Mouse (Mus musculus): ENCODE data around the gene S1pr4.

Gene S1pr4

DNA sequence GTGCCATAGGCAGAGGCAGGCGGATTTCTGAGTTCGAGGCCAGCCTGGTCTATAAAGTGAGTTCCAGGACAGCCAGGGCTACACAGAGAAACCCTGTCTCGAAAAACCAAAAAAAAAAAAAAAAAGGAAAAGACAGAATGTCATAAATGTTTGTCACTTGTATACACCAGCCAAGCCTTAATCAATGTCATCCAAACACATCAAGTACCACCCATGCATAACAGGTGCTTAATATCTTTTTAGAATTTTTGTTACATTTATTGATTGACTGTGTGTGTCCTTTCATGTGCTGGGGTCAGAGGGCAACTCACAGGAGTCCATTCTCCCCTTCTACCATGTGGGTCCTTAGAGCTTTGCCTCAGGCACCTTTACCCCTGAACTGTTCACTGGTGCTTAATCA lies at the start of gene S1pr4:
TSS of gene S1pr4 (minus strand) at position 101 of the 400 bp plus-strand sequence.
- no peak for DNase-seq (ENCODE audit: low spot score)

DNA sequence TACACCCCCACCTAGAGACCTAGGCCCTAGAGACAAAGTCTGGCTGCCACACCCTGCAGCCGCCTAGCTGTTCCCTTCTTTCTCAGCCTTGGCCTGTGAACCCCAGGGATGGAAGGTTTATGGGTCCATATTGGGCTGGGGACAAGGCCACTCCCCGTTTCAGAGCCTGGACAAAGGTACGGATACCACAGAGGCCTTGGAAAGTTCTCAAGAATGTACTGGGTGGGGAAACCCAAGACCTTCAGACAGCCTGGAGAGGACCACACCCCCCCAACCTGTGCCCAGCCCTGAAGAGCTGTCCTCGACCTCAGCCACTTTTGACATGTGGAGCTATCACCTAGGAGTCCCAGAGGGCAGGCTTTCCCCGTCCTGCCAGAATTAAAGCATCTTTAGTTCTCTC lies 49.0 kb upstream of the S1pr4 start:
- DNase-seq (ENCODE audit: low spot score): no peak

DNA sequence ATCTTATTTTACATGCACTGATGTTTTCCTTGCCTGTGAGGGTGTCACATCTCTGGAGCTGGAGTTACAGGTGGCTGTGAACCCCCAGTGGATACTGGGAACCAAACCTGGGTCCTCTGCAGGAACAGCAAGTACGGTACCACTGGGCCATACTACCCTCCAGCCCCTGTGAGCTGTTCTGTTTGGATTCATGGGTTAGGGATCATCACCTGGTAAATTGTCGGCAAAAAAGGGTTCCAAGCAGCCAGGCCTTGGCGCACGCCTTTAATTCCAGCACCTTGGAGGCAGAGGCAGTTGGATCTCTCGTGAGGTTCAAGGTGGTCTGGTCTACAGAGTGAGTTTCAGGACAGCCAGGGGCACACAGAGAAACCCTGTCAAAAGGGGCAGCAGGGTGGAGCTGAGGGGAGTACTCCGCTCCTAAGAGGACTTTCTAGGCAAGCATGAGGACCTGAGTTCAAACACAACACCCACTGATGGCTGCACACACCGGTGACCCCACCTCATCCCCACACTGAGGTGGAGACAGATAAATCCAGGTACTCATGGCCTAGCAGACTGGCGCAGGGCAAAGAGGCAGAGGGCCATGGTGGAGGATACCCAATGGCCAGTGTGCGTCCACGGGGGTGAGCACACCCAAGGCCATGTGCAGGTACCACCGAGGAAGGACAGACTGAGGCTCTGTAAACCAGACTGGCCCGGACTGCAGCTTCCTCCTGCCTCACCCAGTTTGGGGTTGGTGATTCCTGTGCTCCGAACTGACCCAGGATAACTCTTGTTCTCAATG lies 47.0 kb upstream of the S1pr4 start:
- no peak for DNase-seq (ENCODE audit: low spot score)

DNA sequence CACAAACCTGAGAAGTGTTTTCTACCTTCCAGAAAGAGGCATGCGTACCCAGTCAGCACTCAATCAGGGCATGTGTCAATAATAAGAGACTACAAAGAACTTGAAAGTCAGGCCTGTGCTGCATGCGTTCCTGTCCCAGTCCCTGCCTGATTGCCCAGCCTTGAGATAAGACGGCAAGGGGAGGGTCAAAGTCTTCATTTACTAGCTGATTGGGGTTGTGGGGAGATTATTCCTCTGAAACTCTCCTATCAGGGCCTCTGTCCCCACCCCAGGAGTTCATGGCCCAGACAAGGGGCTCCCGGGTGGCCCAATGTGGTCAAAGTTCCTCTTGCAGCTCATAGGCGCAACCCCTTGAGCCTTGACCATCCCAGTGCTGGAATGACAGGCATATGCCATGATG lies 46.4 kb upstream of the S1pr4 start:
- no peak for DNase-seq (ENCODE audit: low spot score)

DNA sequence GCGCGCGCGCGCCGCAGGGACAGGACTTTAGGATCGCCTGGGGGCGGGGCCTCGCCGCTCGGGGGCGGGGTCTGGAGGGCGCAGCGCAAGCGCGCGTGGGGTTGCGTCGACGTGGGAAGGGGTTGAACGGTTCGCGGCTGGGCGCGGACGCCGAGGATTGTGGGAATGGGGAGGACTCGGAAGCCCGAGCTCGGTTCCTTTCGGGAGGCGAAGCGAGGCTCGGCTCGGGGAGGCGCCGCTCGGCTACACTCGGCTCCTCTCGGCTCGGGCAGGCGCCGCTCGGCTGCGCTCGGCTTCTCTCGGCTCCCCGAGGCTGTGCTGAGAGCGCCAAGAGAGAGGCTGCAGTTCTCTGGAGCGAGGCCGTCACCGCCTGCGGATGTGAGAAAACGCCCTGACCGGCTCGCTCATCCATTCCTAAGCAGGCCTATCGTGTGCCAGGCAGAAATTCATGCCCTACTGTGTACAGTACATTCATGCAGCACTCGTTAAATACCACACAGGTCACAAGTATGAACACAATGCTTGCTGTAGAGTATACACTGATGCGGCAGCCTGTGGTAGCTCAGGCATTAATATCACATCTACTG lies 45.3 kb upstream of the S1pr4 start, which contains the start of gene Gna11:
TSS of gene Gna11 (minus strand) at position 30 of the 587 bp plus-strand sequence.
- DNase-seq (ENCODE audit: low spot score): peak; percentile 99

DNA sequence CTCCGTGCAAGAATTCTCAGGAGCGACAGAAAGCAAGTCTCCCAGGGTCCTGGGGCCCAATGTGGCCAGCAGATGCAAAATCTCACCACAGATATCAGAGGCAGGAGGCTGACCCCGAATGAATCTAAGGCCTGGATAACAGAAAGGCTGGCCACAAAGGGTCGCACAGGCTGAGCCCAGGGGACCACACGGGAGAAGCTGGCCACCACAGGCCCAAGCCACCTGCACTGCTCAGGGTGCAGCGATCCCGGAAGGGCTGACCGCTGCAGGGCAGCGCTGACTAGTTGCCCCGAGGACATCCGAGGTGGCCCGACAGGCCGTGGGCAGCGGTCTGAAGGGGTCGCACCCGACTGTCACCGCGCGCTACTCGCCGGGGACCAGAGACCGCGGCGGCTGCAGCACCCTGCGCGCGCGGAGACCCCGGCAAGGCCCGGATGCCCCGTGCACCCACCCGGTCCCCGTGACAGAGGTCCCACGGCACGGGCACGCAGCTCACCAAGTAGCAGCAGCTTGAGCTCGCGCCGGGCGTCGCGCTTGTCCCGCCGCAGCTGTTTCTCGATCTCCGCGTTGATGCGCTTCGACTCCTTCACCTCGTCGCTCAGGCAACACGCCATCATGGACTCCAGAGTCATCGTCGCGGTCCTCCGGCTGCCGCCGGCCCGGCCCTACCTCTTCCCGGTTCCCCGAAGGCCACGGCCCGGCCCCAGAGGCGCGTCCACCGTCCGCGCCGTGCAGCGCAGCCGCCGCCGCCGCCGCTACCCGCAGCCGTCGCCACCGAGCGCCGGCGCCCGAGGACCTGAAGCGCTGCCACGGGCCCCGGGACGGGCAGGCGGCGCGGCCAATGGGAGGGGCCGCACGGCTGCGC lies 44.6 kb upstream of the S1pr4 start:
- DNase-seq (ENCODE audit: low spot score): no peak

DNA sequence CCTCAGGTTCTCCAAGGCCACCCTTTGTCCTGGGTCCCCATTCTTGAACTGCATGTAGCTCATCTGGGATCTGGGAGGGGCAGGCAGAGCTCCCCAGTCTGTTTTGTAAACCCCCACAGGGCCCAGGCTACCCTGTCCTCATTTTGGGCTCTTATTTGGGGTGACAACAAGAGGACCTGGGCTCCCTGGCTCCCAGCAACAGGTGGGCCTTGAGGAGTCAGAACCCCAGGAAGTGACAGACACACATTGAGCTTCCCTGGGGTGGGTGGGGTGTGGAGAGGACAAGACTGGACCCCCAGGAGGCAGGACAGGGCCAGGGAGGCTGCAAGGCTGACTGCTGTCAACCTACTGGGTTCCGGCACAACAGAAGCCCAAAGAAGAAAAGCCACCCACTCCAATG lies 43.7 kb upstream of the S1pr4 start:
- no peak for DNase-seq (ENCODE audit: low spot score)

DNA sequence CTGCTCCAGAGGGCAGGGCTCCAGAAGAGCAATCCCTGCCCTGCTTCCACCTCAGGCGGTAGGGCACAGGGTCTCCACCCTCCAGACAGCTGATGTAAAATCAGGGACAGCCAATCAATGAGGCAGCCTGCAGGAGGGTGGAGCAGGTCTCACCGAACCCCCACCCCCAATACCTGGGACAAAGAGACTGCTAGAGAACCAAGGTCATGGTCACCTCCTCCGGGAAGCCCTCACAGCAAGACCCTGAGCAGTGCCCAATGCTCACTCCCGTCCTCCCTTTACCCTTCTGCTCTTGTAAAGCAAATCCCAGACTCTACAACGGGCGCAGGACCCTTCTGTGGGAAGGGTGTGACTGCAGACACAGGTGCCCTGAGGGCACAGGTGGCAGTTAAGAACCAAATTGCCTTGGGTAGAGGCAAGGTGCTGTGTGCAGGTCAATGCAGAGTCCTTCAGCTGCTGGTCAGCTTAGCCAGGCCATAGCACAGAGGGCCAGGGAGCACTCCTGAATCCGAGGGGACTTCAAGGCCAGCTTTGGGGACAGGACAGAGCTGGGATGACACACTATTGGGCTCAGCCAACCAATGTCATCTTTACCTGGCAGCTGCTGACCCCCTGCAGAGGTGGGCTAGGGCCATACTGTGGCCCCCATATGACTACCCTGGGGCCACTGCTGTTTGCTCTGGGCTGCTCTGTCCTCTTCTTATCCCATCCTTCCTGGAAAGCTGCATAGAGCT lies 43.0 kb upstream of the S1pr4 start:
- no peak for DNase-seq (ENCODE audit: low spot score)

DNA sequence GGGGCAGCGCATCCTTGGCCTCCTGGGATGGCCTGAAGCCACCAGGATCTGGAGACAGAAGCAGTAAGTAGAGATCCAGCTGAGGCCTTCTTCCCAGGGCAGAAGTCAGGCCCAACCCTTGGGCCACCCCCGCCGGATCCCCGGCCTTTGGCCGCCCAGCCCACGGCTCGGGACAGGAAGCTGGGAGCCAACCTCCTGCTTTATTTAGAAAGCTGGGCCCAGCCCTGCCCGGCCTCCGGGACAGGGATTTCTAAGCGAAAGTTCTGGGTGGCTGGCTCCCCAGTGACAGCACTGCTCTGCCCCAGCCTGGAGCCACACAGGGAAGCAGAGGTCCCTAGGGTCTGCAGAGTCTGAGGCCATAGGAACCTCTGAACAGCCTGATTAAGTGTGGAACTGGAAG lies 41.9 kb upstream of the S1pr4 start:
- DNase-seq (ENCODE audit: low spot score): peak; percentile 71

DNA sequence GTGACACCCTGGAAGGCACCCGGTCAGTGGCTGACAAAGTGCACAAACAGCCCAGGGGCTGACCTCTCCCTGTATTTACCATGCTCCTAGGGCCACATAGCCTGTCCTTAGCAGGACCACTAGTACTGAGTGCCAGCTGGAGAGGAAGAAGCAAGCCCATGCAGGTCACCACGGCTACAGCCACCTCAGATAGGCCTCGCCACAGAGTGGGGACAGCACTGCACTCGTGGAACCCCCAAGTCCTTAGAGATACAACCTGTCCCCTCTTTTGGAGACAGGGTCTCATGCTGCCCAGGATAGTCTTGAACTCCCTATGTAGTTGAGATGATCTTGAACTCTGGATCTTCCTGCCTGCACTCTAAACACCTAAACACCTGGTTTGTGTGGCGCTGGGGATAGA lies 41.4 kb upstream of the S1pr4 start:
- DNase-seq (ENCODE audit: low spot score): no peak

DNA sequence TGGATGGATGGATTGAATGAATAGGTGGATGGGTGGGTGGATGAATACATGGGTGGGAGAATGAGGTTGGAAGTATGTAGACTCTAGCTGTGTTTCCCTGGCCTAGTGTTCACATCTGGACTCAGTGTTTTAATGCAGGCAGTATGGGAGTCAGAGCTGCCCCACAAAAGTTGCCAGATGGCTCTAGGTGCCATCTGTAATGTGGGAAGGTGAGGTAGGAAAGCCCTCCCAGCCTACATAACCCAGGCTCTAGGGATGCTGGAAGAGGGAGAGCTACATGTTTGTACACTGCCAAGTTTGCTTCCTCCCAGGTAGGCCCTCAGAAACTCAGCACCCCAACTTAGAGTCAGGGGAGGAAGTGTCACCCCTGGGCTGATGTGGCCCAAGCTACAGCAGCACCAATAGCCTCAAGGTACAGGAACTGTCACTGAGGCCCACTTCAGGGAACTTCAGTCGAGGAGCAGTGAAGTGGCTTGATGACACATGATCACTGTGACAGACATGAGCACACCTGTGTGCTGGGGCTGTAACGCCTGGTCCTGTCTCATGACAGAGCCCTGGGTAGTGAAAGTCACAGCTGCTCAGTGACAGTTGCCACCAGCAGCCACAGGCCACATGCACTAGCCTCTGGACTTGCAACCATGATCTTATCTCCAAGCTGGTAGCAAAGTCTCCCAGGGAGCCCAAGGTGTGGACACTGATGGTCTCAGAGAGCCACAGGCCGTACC lies 38.6 kb upstream of the S1pr4 start:
- no peak for DNase-seq (ENCODE audit: low spot score)

DNA sequence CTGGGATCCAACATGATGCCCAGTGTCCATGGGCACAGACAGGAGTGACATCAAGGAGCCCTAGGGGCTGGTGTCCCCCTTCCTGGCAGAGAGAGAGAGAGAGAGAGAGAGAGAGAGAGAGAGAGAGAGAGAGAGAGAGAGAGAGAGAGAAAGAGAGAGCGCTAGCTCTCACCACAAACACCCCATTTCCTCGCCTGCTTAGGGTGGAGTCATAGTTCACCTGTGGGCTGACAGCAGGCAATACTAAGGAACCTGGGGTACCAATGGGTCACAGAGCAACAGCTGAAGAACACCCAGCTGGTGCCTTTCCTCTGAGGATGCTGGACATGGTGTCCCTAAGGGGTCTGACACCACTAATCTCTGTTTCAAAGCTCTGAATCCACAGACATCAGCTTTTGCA lies 37.5 kb upstream of the S1pr4 start:
- DNase-seq (ENCODE audit: low spot score): no peak

DNA sequence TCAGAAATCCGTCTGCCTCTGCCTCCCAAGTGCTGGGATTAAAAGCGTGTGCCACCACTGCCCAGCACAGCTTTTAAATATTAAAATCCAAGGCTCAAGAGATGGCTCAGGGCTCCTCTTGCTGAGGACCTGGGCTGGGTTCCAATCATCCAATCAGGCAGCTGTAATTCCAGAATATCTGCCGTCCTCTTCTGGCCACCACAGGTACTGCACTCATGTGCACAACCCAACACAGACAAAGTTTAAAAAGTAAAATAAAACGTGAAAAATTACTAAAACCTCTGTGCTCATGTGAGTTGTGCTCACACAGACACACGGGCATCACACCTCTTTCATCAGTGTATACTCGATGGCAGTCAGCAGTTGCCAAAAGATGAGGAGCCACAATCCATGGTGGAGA lies 36.8 kb upstream of the S1pr4 start:
- DNase-seq (ENCODE audit: low spot score): no peak

DNA sequence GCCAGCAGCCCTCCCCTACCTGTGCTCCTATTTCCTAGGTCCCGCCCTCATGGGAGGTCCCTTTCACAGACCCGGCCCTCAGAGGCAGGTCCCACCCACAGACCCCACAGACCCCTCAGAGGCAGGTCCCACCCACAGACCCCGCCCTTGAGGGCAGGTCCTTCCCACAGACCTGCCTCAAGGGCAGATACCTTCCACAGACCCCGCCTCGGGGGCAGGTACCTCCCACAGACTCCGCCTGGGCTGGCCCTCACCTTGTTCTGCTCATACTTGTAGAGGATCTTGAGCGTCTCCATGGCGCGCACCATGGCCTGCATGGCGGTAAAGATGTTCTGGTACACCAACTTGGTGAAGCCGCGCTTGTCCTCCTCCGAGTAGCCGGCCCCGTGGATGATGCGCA lies 34.9 kb upstream of the S1pr4 start:
- no peak for DNase-seq (ENCODE audit: low spot score)

DNA sequence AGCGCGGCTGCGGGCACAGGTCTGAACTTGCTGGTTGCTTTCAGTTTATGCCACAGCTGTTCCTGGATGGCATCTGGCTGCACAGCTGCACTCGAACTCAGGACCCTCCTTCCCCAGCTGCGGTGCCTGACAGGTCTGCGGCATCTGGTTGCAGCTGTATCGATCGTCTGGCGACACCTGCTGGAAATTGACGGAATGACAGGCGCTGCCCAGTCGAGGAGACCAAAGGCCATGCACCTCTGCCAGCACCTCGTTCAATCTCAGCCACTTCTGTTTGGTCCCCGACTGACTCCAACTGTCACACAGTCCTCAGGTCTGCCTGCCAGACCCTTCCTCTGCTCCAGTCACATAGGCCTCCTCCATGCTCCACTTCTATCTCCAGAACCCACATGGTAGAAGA lies 26.8 kb upstream of the S1pr4 start:
- peak; percentile 87 for DNase-seq (ENCODE audit: low spot score)

DNA sequence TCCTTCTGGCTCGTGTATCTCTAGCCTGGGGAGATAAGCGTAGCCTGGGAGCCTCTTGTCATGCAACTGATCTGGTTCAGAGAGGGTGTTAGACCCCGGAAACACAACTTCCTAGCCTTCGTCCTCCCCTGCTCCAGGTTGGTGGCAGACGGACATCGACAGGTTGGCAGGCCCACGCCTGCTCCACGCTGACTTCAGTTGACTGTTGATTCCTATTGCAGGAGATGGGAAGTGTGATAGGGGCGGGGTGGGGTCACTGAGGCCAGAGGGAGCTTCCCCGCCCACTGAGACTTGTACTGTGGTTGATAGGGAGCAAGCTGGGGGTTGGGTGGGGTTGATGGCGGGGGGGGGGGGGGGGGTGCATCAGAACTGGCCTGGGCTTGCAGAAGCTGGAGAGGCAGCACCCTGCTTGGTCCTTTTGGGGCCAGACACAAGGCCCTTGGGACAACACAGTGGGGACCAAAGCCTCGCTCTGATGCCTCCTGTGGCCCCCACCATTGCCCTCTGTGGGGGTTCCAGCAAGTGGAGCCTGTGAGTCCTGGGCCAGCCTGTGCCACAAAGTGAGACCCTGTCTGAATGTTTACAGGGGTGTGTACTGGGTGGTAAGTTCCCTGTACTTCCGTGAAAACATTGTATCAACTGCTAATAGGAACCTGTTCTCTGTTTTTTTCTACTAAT lies 25.2 kb upstream of the S1pr4 start:
- DNase-seq (ENCODE audit: low spot score): no peak

DNA sequence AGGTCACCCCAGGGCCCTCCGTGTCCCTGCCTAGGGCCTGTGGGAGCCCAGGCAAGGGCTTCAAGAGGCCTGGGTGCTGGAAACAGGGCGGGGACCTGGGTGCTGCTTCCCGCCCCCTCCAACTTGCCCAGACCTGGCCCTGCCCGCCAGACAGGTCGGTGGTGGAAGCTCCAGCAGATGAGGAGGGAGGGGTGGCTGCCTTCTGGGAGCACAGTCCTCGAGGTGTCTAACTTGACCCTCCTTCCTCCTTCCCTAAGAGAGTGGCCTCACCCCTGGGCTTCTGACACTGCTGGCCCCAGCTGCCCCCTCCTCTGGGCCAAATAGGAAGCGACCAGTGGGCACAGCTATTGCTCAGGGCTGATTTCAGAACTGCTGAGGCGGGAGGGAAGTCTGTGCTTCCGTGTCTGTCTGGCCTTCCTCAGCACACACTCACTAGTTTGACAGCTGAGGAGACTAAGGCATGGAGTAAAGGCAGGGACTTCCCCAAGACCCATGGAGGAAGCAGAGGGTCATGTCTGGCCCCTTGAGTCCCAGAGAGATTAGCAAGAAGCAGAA lies 24.2 kb upstream of the S1pr4 start, which contains the start of gene Gna15:
TSS of gene Gna15 (minus strand) at position 175 of the 555 bp plus-strand sequence.
- DNase-seq (ENCODE audit: low spot score): peak; percentile 42

DNA sequence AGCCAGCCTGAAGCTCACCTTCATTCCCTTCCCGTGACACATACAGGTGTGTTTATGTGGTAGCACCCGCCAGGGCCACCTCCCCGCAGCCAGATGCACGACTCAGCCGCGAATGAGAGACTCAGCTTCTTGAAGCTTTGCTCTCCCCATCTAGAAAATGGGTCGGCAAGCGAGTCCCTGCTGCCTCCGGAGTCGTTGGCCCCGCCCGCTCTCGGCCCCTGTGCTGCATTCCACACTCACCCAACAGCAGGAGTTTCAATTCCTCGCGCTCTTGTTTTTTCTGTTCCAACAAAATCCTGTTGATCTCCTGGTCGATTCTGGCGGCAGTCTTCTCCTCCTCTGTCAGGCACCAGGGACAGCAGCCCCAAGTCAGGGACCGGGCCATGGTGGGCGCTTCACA lies 23.6 kb upstream of the S1pr4 start:
- DNase-seq (ENCODE audit: low spot score): no peak

DNA sequence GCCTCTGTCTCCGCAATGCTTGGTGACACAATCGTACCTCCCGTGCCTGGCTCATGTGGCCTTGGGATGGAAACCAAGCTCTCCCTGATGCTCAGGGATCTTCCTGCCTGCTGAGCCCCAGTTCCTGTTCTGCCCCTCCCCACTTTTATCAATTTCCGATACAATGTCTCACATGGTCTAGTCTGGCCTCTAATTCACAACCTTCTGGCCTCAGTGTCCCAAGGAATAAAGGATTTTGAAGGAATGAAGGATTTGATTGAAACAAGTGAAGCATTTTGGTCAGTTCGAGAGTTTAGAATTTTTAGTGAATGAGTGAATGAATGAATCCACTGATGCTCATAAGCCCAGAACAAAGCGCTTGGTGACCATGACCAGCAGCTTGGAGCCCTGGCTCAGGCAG lies 23.2 kb upstream of the S1pr4 start:
- no peak for DNase-seq (ENCODE audit: low spot score)

DNA sequence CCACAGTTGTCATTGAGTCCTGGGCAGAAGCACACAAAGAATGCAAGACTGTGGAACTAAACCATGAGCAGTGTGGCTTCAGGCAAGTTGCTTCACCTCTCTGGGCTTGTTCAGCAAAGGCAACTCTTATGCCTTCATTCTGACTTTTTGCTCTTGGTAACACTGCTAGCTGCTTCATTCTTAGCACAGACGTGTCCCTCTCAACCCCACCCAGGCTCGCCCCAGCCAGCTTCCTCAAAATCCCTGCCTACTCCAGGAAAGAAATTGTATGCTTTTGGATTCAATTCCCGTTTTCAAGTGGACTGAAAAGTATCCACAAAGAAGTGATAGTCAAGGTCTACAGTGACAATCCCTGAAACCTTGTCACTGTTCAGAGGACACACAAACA lies 20.0 kb upstream of the S1pr4 start:
- no peak for DNase-seq (ENCODE audit: low spot score)

All from lung, postnatal 25 days (tissue).